Mouse (Mus musculus) ovary, postnatal 36 days (tissue): Measurements from ENCODE around the gene Foxd1.
A peak's percentile ranks its signal among the peaks of the same experiment; 100 is the strongest.

Source experiments
- DNase-seq: peaks from one replicate; pipeline ENCODE4 v3.0.0; 2022; ENCODE audit warnings: low spot score, mixed read lengths

The Foxd1 gene

DNA sequence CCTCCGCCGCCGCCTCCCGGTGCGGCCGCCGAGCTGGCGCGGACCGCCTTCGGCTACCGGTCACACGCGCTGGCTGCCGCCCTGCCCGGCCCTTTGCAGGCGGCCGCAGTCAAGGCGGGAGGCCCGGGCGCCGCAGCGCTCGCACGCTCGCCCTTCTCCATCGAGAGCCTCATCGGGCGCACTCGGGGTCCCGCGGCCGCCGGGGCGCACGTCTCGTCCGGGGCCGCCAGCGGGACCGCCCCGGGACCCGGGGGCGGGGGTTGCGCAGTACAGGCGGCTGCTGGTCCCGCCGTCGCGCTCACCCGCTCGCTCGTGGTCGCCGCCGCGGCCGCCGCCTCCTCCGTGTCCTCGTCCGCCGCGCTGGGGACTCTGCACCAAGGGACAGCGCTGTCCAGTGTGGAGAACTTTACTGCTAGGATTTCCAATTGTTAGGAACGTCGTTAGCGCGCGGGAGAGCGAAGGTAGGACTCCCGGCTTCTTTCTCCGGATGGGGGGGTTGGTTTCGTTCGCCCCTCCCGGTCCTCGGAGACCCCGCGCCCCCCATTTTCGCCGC is 1.6 kb downstream of the Foxd1 start:
- DNase-seq = peak; percentile 29

DNA sequence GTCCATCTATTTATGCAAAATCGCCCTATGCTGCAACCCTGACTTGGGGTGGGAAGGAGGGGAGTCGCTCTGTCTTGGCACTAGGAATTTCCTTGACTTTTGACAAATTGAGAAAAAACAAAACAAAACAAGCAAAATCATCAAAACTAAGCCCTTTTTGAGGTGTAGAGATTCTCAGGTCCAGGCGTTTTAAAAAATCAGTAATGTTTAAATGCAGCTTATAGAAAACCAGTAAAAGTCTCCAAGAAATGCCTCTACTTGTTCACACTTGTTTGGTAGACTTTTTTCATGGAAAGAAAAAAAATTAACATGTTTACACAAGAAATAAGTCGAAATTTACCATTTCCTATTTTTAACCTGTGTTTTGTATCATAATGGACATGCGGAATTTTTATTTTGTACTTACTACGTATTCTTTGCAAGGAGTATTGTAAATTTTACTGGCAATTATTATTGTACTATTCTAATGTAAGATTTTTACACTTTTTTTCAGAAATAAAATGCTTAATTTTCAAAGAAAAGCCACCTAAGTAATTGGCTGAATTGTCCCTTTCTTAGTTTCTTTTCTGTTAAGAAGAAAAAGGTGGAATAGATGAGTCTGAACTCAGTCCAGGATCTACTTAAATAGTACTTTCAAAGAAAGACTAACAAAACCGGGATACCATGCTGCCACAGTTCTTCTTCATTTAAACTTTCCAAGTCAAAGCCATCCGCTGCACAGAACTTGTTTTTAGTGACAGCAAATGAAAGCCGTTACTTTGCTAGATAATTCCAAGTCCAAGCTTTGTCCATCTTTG is 2.3 kb downstream of the Foxd1 start:
- no peak for DNase-seq

DNA sequence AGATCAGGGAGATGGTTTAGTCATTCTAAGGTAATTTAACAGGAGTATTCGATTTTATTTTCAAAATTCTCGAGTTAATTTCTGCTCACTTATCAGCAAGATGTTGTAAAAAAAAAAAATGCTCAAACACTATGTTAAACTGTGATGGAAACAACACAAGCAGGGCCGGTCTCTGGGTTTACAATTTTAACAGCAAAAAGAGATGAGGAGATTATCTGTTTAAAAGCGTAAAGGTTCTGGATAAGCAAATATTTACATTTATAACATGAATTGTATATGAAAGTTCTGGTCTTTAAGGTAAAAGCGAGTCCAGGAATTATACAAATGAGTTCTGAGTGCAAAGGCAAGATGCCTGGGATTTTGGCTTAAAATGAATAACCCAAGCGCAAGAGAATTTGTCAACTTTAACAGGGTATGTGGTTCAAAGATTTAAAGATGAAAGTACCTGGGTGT is 3.0 kb downstream of the Foxd1 start:
- no peak for DNase-seq

DNA sequence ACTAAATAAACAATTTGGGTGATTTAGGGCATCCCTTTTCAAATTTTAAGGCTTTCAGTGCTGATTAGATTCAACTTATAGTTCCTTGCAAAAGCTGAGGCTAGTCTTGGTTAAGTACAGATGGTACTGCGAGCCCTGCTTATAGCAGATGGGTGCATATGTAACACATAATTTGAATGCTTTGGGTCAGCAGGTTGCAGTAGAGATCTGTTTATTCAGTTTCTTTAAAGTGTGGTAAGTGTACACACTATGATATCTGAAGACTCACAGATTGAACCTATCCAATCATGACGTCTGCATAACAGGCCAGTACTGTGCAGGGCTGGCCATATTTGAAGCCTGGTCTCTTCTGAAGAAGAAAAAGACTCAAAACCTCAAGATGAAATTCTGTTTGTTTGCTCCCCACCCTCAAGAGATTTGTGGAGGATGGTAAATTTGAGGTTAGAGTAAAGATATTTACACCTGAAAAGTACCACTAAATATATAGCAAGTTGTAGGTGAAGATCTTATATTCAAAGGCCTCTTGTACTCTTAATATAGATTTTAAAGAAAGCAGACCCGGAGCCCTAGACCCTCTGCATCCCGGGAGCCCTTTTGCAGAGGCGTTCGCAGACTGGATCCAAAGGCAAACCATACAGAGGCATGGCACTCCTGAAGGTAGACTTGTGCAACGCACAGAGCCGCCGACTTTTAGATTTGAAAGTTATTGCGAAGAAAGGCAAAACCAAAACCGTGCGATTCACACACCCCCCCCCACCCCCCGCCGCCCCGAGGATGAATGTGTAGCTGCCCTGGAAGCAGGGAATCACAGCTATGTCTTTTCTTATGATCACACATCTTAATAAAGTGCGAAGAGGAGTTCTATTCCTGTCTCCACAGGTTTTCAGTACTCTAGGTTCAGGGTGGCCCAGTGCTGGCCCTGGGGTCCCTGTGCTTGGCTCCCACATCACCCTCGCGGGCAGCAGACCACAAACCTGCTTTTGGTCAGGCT is 3.7 kb downstream of the Foxd1 start:
- no peak for DNase-seq

DNA sequence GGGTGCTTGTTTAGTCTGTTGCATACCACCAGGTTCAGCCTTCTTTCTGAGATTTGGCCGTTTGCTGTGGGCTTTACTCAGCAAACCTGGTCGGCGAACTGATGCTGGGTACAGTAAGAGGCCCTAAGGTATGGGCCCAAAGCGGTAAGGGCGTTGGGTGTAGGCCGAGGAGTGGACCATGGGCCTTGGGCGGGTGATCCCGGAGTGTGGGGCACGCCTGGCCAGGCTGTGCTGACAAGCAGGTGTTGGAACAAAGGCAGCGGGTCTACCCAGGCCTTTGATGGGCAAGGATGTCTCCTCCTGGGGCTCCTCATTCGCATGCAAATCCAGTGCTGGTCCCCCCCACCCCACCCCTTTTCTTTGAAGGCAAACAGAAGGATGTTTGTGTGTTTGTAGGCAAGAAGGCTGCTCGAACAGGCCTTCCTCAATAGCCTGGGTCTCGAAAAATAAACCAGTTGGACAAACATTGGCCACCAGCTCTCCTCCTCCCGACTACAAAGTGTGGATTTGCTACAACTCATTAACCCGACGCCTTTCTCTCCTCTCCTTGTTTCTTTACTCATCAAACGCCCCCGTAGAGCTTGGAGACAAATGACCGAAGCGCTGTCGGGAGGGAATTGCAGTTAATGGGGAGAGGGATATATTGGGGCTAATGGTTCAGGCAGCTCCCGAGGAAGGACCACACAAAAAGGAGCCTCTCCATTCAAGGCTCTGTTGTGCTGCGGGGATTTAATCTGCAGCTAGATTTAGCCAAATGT is 4.6 kb downstream of the Foxd1 start:
- DNase-seq = no peak

DNA sequence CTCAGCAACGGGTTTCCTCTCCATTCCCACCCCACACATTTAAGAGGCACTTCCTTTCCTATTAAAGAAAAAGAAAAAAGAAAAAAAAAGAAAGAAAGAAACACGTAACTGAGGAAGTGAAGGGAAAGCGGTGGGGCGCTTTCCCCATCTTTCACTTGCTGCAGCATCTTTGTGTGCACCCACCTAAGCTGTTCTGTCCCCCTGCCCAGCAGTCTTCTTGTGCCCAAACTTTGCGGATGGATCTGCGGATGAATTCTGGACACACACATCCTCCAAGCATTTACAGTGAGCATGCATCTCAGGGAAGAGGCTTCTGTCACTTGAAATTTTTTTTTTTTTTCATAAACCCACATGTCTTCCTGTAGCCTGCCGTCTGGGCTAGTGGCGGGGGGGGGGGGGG is 5.3 kb downstream of the Foxd1 start:
- DNase-seq = no peak

DNA sequence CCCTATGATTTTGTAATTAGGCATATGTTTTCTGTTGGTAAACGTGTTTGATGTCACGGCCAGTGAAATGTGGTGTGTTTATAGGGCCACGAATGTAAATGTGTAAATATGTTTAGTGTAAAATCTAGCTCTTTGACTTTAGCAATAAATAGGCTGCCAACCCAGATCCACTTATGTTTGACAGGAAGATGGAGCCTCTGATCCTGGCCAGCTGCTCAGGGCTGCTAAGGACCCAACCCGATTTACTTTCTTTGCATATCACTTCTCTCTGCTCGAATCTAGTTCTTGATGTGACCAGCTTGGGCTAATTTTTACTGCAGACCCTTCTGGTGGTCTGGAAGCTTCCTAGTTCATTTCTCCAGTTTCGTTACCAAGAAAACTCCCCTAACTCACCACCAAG is 6.3 kb downstream of the Foxd1 start:
- no peak for DNase-seq

DNA sequence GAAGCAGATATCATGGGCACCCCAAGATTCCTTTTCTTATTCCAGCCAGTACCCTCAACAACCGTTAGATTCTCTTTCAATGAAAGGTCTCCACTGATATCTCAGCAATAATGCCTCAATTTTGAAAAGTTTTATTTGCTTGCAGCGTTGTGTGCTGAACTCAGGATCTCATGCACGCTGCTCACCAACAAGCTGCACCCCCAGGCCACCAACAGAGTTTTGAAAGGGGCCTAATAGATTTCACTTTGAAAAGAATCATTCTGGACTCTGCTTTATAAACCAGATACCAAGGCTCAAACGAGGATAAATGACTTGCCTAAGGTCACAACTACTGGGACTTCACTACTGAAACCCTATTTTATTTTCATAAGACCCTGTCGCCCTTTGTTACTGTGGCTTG is 7.1 kb downstream of the Foxd1 start:
- DNase-seq = no peak

DNA sequence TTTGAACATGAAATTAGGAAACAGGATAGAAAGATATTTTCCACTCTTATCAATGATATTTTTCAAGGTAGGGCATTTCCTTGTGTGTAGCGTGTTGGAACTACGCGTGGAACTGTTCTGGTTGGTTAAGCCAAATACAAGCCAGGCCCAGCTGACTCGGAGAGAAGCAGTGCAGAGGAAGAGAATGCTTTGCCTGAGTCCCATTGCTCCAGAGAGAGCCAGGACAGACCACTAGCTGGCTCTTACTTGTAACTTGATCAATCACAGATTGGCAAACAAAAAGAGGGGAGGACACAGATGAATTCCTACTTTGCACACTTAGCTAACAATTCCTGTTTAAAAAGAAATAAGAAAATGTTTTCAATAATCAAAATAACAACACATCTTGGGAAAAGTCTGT is 9.0 kb downstream of the Foxd1 start:
- no peak for DNase-seq

DNA sequence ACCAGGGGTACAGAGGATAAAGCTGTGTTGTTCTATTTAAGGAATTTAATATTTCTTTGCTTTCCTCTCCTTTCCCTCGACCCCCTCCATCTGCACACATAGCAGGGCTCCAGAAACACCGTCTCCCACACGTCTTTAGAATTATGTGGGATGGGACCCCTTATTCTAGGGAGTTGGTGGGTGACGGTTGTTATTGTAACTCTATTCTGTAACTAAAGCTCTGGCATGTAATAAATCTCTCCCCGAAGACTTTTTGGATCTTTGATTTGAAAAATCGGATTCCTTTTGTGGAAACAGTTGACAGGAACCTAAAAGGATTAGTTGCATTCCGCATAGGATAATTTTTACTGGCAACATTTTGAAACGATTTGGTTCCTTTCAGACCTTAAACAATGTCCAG is 11.0 kb downstream of the Foxd1 start:
- no peak for DNase-seq

DNA sequence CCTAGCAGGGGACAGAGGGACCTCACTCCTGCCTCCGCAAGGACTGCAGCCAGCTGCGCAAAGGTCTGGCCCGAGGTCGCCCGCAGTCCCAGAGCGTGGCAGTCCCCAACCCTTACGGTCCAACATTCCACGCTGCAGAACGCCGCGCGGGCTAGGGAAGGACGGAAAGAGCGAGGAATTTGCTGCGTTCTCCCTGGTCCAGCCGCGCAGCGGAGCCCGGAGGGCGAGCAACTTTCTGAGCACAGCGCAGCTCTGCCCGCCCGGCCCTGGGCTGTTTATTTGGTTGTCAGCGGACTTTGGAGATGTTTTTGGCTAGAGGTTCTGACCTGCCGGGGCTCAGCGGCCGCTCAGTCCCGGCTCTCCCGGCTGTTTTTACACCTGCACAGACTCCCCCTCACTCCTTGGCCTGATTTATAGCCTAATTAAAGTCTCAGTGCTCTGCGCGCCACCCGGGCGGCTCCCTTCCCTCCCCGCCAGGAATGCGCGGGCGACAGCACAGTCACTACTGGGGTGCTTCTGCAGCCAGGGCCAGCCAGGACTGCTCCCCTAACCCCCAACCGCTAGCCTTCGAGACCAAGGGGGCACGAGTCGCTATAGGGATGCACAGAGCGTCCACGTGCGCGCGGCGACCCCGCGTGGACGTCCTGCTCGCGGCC is 11.9 kb downstream of the Foxd1 start:
- peak; percentile 17 for DNase-seq

DNA sequence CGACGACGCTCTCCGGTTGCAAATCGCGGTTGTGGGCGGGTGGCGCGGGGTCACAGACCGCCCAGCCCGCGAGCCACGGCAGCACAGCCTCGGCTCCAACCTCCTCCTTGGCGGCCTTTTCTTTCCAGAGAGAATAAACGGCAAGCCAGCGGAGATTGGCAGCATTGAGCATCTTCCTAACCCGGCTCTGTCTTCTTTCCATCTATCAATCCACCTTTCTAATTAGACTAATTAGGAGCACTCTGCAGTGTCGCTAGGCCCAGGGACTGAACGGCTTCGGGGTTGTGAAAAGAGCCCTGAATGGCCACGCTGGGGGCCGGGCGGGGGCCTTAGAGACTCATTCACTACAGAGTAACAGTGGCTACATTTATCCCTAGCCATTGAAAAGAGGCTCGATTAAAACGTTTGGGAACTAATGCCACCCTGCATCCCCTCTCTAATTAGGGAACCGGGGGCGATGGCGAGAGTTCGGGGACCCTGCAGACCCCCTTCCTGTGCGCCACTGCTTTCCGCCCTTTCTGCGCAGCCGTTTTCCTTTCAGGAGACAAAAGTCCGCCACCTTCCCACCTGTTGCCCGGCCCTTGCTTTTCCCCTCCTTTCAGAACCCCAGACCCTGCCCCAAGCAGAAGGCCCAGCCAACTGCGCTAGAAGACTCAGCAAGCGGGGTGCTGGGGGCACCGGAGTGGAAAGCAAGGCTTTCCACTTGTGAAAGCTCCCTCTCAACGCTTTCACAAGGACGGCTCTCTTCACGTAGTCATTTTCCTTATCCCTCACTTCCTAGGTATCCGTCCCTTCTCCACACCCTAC is 12.6 kb downstream of the Foxd1 start:
- no peak for DNase-seq

DNA sequence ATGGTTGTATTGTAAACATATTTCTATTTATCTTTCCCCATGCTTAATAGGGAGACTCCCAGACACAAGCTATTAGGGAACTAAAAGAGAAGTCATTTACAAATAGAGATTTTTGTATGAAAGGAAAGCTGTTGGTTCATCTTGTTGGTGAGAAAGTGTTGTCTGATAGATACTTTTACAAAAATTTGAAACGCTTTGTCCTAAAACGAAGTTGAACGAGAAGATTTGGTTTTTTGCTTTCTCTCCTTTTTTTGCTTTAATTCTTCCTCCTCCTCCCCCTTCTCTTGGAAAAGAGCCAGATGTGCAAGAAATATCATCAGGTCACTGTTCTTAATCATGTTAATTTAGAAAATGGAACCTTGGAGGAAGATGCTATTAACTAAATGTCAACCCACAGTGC is 13.6 kb downstream of the Foxd1 start:
- no peak for DNase-seq

DNA sequence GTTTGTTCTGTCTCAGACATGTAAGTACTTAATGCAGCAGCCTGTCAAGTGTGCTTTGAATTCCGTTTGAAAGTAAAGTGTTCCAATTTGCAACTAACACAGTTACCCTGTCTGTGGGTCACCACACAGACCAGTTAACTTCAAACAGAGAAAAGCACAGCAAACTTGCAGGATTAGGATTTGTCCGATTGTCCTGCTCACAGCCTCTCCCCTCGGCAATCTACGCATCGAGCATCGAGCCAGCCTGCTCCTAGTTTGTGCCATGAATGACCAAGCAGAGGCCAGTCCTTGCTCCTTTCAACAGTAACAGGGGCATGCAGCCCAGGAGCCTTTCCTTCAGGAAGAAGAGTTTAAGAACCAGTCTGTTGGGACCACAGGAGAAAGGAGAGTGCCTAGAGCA is 15.0 kb downstream of the Foxd1 start:
- DNase-seq = no peak

DNA sequence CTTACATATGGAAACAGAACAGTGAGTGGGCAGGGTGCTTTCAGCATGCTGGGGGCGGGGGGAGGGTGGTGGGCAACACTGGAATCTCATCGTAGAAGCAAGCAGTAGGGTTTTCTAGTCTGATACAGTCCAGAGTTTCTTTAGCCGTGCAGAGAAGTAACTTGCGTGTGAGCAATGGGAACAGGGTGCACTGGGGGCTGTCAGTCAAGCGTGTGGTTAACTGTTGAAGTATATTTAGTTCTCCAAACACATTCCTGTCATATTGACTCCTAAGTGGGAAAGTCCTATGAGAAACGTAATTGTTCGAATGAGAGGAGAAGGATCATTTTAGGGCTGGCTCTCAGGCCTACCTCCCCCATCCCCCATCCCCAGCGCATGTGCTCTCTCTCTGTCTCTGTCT is 20.5 kb downstream of the Foxd1 start:
- DNase-seq = no peak

DNA sequence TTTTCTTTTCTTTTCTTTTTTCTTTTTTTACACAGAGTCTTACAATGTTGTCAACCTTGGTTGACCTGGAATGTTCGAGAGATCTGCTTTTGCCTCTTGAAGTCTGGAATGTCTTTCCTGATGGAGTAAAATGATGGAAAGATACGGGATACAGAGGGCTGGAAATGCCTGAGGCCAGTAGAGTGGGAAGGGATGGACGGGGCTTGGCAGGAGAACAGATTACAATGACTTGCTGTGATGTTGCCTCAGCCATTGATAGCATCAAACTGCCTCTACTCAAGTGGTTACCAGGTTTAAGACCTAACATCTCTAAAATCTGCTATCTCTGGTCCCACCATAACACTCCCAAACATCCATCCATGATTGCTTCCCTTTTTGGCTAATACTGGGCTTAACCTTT is 20.9 kb downstream of the Foxd1 start:
- DNase-seq = no peak

DNA sequence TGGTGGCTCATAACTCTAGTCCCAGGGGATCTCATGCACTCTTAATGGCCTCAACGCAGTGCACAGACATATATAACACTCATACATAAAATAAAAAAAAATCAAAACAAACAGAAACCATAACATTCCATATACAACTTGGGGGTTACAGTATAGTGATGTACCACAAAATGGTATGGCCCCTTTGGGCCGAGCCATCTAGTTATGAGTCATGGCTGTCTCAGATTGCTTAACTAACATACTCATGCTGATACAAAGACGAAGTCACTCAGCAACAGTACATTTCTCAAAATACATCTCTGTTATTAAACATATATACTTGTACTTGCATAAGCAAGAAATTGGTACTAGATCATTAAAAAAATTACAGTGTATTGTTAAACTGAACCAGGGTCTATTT is 23.7 kb downstream of the Foxd1 start:
- no peak for DNase-seq

DNA sequence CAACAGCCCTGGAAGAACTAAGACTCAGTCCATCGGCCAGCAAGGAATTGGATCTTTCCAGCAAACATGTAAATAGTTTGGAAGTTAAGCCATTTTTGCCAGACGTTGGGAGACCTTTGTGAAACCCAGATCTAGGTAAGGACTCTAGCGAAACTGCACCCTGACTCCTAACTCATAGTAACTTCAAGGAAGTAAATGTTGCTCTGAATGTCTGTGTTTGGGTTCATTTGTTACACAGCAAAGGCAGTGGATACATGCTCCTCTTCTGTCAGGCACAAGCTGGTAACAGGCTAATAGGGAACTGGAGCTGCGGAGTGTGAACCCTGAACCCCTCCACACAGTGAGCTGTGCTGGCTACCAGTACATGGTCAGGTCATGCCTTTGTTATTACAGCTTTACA is 28.7 kb downstream of the Foxd1 start:
- no peak for DNase-seq

DNA sequence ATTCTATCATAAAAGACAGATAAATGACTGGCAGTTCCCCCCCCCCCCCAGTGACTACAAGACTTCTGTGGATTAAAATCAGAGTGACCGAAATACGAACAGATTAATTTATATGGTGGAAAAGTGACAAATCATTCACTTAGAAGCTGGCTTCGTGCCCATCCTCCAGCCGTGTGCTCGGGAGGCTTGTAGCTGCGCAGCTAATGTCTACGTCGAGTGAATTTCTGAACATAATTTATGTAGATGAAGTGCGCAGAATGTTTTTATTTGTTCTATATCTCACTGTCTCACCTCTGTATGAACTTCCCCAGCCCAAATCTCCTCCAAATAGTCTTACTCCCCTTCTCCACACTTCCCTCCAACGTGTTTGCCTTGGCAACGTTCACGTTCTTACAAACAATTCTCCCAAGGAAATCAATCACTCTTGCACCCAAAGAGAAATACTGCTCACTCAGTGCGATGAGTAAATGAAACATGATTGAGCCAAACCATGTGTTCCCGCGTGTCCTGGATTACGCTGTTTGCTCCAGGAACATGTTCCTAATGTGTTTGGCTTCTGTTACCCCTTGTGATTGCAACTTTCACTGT is 30.0 kb downstream of the Foxd1 start:
- no peak for DNase-seq

DNA sequence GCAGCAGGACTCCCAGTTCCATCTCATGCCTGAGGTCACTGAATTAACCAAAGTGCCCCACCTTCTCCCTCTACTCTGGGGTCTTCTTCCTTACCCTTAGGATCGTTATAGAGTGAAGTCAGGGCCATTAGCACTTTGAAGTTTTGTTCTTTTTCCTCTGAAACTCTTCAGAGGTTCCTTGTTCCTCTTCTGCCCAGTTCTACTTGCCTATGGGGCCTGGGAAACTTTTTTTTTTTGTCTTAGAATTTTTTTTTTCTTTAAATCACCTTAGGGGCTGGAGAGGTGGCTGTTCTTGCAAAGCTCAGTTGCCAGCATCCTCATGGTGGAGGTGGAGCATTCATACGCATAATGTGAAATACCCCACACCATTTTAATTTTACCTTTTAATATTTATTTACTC is 31.8 kb downstream of the Foxd1 start:
- DNase-seq = no peak
